Mouse (Mus musculus): ENCODE measurements around the gene Slc28a1.
A peak's percentile ranks its signal among the peaks of the same experiment; 100 is the strongest.

Gene Slc28a1

DNA sequence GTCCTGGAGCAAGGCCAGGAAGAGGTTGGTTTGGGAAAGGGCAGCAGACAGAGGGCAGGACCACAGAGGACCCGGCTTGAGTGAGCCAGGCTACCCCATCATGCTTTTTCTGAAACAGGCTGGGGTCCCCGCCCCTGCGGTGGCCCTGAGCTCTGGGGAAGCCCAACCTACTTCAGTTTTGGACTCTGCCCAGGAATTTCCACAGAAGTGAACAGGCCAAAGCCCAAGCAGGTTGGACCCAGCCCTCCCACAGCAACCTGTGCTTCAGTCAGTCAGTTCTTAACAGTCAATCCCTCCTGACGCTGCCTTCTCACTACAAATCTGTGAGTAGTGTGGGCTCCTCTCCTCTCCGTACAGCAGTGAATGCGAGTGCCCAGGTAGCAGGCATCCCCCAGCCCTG, at the start of gene Slc28a1:
Gene Slc28a1, plus strand, starts transcription at position 245 of the 400 bp plus-strand sequence.
- no peak for DNase-seq

DNA sequence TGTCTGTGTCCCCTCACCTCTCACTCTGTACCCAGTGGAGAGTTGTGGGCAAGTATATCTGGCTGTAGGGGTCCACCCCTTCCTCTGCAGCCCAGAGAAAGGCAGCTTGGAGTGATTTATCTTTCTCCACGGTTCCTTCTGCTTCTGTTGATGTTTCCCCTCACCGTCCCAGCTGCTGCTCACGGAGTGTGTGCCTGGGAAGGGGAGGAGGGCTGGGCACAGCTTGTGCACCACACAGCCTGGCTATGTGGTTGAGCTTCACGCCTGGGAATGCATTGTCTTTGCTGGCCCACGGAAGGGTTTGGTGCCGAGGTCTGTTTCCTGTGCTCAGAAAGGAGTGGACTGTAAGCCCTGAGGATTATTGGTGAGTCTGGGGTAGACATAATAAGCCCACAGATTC, 47.9 kb upstream of the Slc28a1 start:
- no peak for DNase-seq

DNA sequence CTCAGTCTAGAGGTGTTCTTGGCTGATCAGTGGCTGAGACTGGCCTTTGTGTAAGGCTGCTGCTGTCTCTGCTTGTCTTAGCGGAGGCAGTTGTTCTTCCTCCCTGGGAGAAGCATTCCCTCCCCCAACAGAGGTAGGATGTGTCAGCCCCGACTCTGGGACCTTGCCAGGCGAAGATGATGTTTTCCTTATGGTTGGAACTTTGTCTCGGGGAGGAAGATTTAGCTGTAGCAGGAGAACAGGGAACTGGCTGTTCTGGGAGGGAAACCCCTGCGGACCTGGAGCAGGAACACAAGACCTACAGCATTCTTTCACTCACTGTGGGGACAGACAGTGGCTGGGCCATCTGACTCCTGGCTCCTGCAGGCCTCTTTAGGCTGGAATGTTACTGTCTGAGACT, 42.1 kb upstream of the Slc28a1 start:
- DNase-seq = peak; percentile 35

DNA sequence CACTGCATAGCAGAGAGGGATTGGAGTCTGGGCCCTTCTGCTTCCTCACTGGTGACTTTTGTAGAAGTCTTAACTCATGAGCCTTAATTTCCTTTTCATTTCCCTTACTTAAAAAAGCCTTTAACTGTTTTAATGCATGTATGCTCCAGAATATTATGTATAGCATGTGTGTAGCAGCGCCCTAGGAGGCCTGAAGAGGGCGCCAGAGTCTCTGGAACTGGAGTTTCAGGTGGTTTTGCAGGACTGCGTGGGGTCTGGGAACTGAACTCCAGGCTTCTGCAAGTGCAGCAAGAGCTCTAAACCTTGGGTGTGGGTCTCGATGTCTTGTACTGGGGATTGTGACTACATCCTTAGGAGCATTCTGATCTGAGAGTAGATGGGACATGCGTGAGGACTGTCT, 41.3 kb upstream of the Slc28a1 start:
- DNase-seq = no peak

DNA sequence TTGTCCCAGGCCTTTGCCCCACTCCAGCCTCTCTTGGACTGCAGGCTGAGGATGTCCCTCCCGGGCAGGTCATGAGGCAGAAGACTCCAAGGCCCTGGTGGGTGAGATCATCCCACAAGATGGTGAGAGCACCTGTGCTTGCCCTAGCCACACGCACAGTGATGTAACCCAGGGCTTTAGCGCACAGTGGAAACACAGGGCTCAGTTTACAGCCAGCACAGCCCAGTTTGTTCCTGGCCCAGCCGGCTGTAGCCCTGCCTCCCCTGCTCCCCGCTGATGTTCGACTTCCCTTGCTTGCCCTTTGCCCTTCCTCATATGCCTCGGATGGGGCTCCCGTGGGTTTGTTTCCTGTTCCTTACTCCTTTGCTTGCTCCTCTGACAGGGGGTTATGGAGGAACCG, 40.1 kb upstream of the Slc28a1 start:
- DNase-seq = no peak

DNA sequence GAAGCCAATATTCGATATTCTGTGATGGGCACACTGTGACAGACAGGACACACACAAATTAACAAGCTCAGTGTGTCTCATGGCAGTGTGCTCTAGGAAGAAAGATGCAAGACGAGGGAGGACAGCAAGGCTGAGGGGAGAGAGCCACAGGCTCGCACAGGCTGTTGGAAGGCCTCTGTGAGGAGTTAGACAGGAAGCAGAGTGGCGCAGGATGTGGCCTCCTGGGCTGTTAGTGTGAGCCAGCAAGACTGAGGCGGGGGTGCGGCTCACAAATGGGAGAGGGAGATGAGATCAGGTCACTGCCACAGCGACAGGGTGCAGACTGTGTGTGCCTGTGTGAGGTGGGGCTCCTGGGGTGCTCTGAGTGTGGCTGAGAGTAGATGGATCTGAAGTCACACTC, 39.3 kb upstream of the Slc28a1 start:
- no peak for DNase-seq

DNA sequence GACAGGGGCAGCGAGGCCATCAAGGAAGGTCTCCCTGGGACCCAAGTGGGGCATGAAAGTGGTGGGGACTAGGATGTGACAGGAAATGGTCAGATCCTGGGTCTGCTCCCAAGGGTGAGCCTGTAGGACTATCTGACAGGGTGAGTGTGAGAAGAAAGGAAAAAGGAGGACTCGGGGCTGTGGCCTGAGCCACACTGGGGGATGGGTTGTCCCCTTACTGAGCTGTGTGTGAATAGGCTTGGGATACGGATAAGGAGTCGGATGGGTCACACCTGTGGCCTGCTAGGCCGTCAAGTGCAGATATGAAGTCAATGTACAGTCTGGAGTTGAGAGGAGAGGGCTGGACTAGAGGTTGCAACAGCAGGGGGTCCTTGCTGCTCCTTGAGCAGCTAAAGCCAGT, 38.9 kb upstream of the Slc28a1 start:
- no peak for DNase-seq

DNA sequence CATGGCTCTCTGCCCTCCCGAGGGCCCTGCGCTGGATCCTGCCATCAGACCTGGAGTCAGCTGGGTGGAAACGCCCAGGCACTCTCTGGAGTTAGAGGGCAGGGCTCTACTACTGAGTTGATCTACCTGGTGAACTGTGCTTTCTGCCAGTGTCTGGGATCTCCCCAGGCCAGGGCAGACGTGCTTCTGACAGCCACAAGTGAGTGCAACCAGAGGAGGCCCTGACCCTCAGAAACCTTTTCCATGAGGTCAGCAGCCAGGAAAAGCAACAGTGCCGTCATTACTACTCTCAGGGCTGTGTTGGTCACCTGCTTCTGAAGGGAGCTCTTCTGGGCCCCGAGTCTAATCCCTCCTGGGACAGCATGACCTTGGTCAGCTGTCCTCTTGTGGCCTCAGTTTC, 37.6 kb upstream of the Slc28a1 start:
- no peak for DNase-seq

DNA sequence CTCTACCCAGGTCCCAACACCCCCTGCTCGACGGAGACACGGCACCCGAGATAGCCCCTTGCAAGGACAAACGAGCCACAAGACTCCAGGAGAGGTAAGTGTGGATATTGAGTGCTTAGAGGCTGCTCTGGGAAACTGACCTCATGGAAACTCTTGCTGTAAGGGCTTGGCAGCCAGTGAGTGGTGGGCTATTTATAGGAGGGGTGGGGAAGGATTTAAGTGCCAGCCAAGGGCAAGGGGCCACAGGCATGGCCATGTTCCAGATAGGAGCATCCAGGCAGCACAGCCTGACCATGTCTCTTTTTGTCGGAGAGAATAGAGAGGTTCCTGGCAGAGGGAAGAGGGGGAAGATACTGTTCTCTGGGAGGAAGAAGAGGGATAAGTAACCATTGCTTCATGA, 35.9 kb upstream of the Slc28a1 start:
- DNase-seq = no peak

DNA sequence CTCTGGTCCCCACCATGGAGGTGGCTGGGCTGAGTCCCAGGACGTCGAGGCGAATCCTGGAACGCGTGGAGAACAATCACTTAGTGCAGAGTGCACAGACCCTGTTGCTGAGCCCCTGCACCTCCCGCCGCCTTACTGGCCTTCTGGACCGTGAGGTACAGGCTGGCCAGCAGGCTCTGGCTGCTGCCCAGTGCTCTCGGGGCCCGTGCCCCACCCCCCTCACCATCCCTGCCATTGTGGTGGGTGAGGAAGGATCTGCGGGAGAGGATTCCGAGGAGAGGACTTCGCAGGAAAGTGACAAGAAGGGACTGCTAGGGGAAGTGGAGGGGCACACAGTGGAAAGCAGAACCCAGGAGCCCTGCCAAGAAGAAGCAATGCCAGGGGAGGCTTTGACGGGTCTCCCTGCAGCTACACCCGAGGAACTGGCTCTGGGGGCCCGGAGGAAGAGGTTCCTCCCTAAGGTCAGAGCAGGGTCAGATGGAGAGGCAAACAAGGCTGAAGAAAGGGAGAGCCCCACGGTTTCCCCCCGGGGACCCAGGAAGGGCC, 21.1 kb upstream of the Slc28a1 start:
- no peak for DNase-seq

DNA sequence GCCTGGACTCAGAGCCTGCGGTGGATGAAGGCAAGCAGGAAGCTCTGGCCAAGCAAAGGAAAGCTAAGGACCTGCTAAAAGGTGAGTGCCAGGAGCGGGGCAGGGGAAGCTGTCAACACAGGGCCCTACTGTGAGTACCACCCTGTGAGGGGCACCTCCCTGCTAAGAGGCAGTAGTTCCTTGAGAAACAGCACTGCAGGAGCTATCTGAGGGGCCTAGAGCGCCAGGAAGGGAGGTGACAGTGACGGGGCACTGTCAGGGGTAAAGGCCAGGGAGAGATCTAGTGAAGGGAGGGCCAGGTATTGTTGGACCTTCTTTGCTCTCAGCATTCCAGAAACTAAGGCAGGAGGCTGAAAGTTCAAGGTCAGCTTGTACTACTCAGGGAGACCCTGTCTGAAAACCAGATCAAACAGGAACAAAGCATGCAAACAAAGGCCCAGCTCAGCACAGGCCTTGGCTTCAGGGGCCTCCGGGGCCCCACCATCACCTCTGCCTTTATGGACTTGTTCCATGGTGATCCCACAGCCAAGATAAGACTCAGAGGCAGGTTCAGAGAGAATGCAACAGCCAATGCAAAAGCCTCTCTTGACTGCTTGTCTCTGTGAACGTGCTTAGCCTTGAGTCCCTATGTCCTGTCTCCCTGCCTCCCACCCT, 20.4 kb upstream of the Slc28a1 start:
- DNase-seq = no peak

DNA sequence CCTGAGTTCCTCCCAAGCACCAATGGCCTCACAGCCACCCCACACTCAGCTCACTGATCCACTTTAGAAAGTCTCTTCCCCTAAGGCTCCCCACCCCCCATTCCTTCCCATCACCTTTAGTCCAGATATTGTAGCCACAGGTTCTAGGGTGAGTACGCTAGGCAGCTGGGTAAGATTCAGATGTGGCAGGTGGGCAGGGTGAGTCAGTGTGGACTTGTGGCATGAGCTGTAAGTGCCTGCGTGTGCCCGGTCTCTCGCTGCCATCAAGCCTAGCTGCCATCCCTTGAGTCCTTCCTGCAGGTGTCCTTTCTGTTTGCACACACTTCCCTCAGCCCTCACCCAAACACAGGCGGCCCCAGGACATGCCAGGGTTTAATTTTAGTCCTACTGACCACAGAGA, 14.3 kb upstream of the Slc28a1 start:
- no peak for DNase-seq

DNA sequence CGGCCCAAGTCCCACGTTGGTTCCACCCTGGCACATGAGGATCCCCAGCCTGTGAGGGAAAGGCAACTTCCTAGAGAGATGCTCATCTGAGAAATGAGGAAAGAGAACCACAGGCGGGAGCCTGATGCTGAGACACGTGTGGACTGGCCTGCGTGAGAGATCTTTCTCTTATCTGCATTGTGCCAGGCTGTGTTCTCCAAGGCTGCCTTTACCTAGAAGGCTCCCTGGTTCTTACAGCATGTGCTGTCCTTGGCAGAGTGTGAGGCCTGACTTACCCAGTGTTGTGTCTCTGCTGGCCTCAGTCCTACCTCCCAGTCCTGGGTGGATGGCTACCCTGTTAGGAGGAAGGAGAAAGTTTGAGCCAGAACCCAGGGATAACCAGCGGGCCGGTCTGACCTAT, 11.7 kb upstream of the Slc28a1 start:
- DNase-seq = no peak

DNA sequence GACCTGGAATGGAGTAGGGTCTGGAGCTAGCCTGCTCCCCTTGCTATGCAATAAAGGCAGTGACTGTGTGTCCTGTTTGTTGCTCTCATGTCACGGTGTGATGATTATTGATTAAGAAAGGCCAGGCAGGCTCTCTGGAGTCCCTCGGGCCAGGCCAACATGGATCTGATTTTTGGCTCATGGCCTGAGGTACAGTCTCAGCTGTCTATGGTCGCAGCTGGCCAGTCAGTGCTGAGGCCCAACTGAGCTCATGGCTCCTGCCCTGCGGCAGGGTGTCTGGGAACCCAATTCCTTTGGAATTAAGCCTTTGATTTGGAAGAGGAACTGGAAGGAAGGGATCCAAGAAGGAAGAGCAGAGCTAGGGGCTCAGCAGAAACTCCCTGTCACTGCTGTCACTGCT, 9.1 kb upstream of the Slc28a1 start:
- no peak for DNase-seq

DNA sequence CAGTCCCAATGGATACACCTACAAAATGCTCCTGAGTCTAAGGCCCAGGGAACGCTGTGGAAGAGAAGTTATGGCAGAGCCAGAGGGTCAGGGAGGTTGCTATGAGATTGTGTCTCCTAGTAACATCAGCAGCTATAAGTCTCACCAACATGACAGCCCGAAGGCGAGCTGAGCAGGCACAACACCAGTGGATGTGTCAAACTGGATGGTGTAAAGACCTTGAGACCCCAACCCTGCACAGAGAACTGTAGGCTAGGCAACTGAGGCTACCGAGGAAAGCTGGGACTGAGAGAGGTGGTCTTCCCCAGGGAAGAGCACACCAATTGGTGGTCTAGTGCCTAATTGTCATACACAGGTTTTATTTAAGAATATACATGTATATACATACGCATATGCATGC, 6.4 kb upstream of the Slc28a1 start:
- DNase-seq = no peak

DNA sequence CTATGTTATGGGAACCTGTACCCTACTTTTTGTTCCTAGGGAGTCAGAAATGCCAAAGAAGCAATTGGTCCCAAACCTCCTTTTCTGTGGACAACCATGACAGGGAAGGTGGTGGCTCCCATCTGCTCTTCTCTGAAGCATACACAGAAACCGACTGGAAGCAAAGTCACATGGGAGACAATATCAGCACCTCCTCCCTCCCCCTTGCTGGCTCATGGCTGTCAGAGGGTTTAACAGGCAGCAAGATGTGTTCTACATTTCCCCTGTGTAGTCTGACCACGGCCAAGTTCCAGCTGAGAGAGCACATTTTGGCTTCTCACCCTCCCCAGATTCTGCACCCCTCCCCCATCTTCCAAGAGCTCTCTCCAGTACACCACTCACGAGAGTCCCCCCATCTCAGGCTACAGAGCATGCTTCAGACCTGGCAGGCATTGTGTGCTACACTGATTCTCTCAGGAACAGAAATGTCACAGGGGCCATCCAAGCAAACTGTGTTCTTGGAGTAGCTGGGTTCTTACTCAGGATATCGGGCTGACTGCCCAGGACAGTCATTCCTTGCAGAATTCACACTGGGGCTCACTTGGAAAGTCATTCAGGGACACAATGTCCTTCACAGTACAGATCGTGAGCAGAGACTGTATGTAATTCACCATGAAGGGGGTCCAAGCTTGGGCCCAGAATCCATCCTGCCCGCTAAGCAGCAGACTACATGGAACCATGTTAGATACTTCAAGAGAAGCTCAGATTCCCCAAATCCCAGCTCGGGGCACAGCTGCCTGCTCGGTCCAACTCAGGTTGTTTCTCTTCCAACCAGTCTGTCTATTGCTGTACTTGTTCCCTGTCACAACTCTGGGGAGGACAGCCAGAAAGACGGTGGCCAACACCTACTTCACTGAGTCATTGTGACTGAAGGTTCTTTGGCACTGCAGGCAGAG, 4.6 kb upstream of the Slc28a1 start:
- no peak for DNase-seq

DNA sequence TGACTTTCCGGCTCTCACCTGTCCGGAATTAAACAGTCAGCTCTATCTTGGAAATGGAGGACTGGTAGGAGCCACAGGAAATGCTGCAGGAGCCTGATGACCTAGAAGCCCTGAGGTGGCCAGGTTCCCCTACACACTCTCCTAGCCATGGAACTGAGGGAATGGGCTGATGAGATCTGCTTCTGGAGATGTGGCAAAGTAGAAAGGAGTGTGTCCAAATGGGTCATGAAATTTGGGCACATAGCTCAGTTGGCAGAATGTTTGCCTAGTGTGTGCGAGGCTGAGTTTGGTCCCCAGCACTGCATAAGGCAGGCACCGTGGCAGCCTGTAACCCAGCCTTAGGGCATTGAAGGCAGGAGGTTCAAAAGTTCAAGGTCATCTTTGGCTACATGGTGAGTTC, 3.8 kb upstream of the Slc28a1 start:
- DNase-seq = no peak

DNA sequence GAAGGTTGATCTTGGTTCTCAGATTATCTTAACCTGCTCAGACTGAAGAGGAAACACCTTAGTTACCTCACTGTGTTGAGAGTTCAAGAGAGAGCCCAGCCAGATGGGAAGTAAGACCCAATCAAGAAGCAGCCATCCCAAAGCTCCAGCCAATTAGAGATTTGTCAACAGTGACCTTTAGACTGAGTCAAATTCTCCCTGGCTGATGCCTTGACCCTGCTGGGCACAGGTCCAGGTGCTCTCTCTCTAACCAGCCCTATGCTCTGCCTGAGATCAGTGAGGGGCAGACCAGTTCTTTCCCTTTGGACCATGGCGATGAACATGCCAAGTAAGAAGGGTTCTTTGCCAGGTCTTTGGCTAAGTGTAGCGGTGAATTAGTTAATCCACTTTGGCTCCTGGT, 2.9 kb upstream of the Slc28a1 start:
- no peak for DNase-seq

DNA sequence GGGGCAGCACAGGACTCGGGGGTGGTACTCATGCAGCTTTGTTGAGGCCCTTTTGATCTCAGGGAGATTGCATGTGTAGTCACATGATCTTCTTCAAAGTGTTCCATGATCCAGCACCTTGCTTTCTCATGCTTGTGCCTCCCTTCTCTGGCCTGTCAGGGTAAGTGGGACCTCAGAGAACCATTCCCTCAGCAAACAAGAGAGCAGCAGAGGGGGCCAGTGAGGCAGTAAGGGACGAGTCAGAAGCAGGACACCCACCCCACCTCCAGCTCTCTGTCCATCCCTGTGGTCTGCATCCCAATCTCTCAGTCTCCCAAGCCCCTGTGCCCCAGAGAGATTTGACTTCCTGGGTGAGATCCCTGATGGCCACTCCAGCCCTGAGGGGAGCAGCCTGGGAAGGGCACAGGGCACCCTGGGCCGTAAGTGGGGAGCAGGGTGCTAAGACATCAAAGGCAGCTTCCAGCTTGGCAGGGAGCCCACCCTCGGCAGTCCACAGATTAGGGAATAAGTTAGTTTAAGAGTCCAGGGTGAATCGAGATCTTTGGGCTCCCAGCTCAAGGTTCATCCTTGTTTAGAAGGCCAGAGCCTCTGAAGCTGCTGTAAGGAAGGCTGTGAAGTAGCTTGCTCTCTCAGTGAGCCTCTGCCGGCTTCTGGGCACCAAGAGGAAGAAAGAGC, 1.8 kb upstream of the Slc28a1 start:
- no peak for DNase-seq

DNA sequence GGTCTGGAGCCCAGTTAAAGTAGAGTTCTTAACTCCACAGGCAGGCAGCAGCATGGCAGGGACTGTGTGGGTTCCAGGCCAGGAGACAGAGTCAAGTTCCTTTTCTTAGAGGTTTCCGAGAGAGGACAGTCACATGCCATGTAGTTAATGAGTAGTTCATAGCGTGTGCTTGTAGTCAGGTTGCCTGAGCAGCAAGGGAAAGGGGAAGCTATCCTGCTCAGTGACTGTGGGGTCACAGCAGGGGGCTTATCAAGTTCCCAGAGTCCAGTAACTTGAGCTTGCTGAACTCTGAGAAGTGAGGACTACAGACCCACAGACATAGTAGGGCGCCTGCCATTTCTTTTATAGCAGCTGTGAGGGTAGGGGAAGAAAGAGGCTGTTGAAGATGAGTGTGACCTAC, 6.5 kb downstream of the Slc28a1 start:
- DNase-seq = no peak

DNA sequence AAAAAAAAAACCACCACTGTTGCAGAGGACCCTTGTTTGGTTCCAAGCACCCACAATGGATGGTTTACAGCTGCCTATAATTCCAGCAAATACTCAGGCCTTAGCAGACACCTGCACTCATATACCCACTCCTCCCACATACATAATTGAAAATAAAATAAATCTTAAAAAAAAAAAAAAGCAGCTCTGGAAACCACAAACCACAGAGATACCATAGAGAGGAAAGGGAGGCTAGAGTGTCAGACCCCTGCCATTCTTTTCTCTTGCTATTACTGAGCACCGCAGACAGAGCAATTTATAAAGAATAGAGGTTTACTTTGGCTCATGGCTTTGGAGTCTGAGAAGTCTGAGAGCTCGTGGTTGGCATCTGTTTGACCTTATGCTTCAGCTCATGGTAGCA, 8.2 kb downstream of the Slc28a1 start:
- no peak for DNase-seq

DNA sequence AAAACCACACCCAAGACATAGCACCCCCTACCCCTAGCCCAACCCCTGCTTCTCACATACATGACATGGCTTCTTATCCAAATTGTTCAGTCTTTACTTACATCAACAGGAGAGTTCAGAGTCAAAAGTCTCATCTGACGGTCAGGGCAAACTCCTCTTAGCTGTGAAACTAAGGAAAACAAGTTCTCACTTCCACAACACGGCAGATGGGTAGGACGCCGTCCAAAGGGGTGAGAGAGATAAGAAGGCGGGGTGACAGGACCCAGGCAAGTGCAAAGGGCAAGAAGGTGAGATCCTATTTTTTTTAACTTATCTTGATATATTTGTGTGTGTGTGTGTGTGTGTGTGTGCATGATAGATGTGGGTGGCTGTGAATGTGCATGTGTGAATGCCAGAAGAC, 9.0 kb downstream of the Slc28a1 start:
- DNase-seq = no peak

DNA sequence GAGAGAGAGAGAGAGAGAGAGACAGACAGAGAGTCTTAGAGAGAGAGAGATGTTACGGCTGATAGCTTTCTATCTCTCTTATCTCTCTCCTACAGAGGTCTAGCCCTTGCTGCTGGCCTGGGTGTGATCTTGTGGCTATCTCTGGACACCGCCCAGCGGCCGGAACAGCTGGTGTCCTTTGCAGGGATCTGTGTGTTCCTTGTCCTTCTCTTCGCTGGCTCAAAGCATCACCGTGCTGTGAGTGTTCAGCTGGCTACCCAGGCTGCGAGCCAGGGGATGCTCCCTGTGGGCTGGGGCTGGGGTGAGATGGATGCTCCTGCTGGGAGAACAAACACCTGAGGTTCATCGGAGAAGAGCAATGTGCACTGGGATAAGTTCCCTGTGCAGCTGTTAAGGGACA, 10.2 kb downstream of the Slc28a1 start:
- no peak for DNase-seq
